Mouse (Mus musculus): ENCODE results near the gene 4930556J24Rik.
A peak's percentile ranks its signal among the peaks of the same experiment; 100 is the strongest.
"Not testable (repeated sequence)": the region's sequence is repeated elsewhere in the genome, so short reads cannot be mapped to it uniquely, and the experiment has no call there.

4930556J24Rik gene

GRCm38 (mm10) chr11:3973081-3973480 lies 3.5 kb downstream of the 4930556J24Rik start:
- DNase-seq (ENCODE audit: low spot score in 2 of 2) = no peak

- no peak for DNase-seq (ENCODE audit: low spot score in 2 of 2)
Observed at GRCm38 (mm10) chr11:3970361-3970760, 6.2 kb downstream of the 4930556J24Rik start.

- no peak for DNase-seq (ENCODE audit: low spot score in 2 of 2)
Observed at GRCm38 (mm10) chr11:3969837-3970236, 6.7 kb downstream of the 4930556J24Rik start.

- DNase-seq (ENCODE audit: low spot score in 2 of 2) = no peak
Observed at GRCm38 (mm10) chr11:3964416-3965172, 12.0 kb downstream of the 4930556J24Rik start.

GRCm38 (mm10) chr11:3963610-3964415 lies 12.8 kb downstream of the 4930556J24Rik start, which contains the start of gene Pes1:
Gene Pes1, plus strand, starts transcription at chr11:3963975.
- peak; percentile 69 to 75 for DNase-seq (ENCODE audit: low spot score in 2 of 2)

- DNase-seq (ENCODE audit: low spot score in 2 of 2) = no peak
Observed at GRCm38 (mm10) chr11:3963155-3963554, 13.4 kb downstream of the 4930556J24Rik start.

GRCm38 (mm10) chr11:3961761-3962160 lies 14.8 kb downstream of the 4930556J24Rik start:
- DNase-seq (ENCODE audit: low spot score in 2 of 2) = no peak

GRCm38 (mm10) chr11:3960901-3961300 lies 15.7 kb downstream of the 4930556J24Rik start:
- no peak for DNase-seq (ENCODE audit: low spot score in 2 of 2)

- not testable (repeated sequence) for DNase-seq (ENCODE audit: low spot score in 2 of 2)
Observed at GRCm38 (mm10) chr11:3955371-3955770, 21.2 kb downstream of the 4930556J24Rik start.

- not testable (repeated sequence) for DNase-seq (ENCODE audit: low spot score in 2 of 2)
Observed at GRCm38 (mm10) chr11:3954876-3955275, 21.7 kb downstream of the 4930556J24Rik start.

GRCm38 (mm10) chr11:3946386-3946785 lies 30.2 kb downstream of the 4930556J24Rik start:
- no peak for DNase-seq (ENCODE audit: low spot score in 2 of 2)

GRCm38 (mm10) chr11:3941371-3941770 lies 35.2 kb downstream of the 4930556J24Rik start:
- DNase-seq (ENCODE audit: low spot score in 2 of 2) = no peak

- no peak for DNase-seq (ENCODE audit: low spot score in 2 of 2)
Observed at GRCm38 (mm10) chr11:3937321-3937874, 39.2 kb downstream of the 4930556J24Rik start.

- DNase-seq (ENCODE audit: low spot score in 2 of 2) = no peak
Observed at GRCm38 (mm10) chr11:3936318-3936717, 40.3 kb downstream of the 4930556J24Rik start.

GRCm38 (mm10) chr11:3935135-3935534 lies 41.4 kb downstream of the 4930556J24Rik start:
- no peak for DNase-seq (ENCODE audit: low spot score in 2 of 2)

GRCm38 (mm10) chr11:3933756-3934285 lies 42.8 kb downstream of the 4930556J24Rik start:
- no peak for DNase-seq (ENCODE audit: low spot score in 2 of 2)

- DNase-seq (ENCODE audit: low spot score in 2 of 2) = peak; percentile 48 to 52
Observed at GRCm38 (mm10) chr11:3931511-3932211, 44.9 kb downstream of the 4930556J24Rik start, which contains the start of gene Tcn2. Gene Tcn2, minus strand, starts transcription at chr11:3932159.

GRCm38 (mm10) chr11:3930931-3931330 lies 45.6 kb downstream of the 4930556J24Rik start:
- DNase-seq (ENCODE audit: low spot score in 2 of 2) = no peak

GRCm38 (mm10) chr11:3930019-3930418 lies 46.6 kb downstream of the 4930556J24Rik start:
- DNase-seq (ENCODE audit: low spot score in 2 of 2) = no peak

- no peak for DNase-seq (ENCODE audit: low spot score in 2 of 2)
Observed at GRCm38 (mm10) chr11:3925916-3926315, 50.7 kb downstream of the 4930556J24Rik start.

GRCm38 (mm10) chr11:3922731-3923130 lies 53.8 kb downstream of the 4930556J24Rik start:
- no peak for DNase-seq (ENCODE audit: low spot score in 2 of 2)
